Mouse (Mus musculus) MEL (cell line): ENCODE data around the gene Arhgef3.

Experiments used
- CTCF ChIP-seq, 3 experiments: IDR thresholded peaks in 2 of 3; conservative IDR thresholded peaks in 1 of 3; 2 replicates each; pipeline ENCODE4 v1.5.1; 2011 to 2012; ENCODE audit warnings: low read length in 3 of 3, low read depth in 2 of 3, mild to moderate bottlenecking in 2 of 3, improper control_type of control experiment in 1 of 3, inconsistent platforms in 1 of 3, mixed read lengths in 1 of 3, moderate library complexity in 1 of 3; ENCODE audit not compliant: control insufficient read depth in 1 of 3, insufficient read depth in 1 of 3, poor library complexity in 1 of 3, severe bottlenecking in 1 of 3
- E2F4 ChIP-seq: IDR thresholded peaks from 2 replicates; pipeline ENCODE4 v1.6.1; 2011; ENCODE audit warnings: low read depth, low read length, improper control_type of control experiment, borderline replicate concordance
- EP300 ChIP-seq, 2 experiments: IDR thresholded peaks; 2 replicates each; pipeline ENCODE4 v1.6.1; 2011; ENCODE audit warnings: improper control_type of control experiment in 2 of 2, low read length in 2 of 2, low read depth in 1 of 2, mild to moderate bottlenecking in 1 of 2
- GABPA ChIP-seq: IDR thresholded peaks from 2 replicates; pipeline ENCODE4 v1.6.1; 2012; ENCODE audit warnings: low read depth, mild to moderate bottlenecking, inconsistent platforms, low read length, improper control_type of control experiment, moderate library complexity
- MAX ChIP-seq: IDR thresholded peaks from 2 replicates; pipeline ENCODE4 v1.6.1; 2011; ENCODE audit warnings: low read length, improper control_type of control experiment
- POLR2A ChIP-seq, 2 experiments: IDR thresholded peaks; 2 replicates each; pipeline ENCODE4 v1.6.1; 2011 to 2012; ENCODE audit warnings: low read length in 2 of 2, mild to moderate bottlenecking in 2 of 2, control low read depth in 1 of 2, improper control_type of control experiment in 1 of 2, low read depth in 1 of 2, moderate library complexity in 1 of 2; ENCODE audit not compliant: control insufficient read depth in 1 of 2, insufficient read depth in 1 of 2, poor library complexity in 1 of 2
- SIN3A ChIP-seq: IDR thresholded peaks from 2 replicates; pipeline ENCODE4 v1.6.1; 2012; ENCODE audit warnings: low read length, improper control_type of control experiment, inconsistent platforms
- TAL1 ChIP-seq: IDR thresholded peaks from 2 replicates; pipeline ENCODE4 v1.6.1; 2012; ENCODE audit warnings: mild to moderate bottlenecking, inconsistent platforms, low read length, moderate library complexity, mixed read lengths
- TCF12 ChIP-seq: IDR thresholded peaks from 2 replicates; pipeline ENCODE4 v1.6.1; 2014; ENCODE audit warnings: low read depth, mild to moderate bottlenecking, inconsistent platforms, low read length, improper control_type of control experiment, moderate library complexity
- USF1 ChIP-seq: IDR thresholded peaks from 2 replicates; pipeline ENCODE4 v1.6.1; 2014; ENCODE audit warnings: low read depth, mild to moderate bottlenecking, inconsistent platforms, low read length, improper control_type of control experiment, moderate library complexity
- ZNF384 ChIP-seq: IDR thresholded peaks from 2 replicates; pipeline ENCODE4 v1.6.1; 2012; ENCODE audit warnings: low read depth, mild to moderate bottlenecking, inconsistent platforms, low read length, improper control_type of control experiment

DNA sequence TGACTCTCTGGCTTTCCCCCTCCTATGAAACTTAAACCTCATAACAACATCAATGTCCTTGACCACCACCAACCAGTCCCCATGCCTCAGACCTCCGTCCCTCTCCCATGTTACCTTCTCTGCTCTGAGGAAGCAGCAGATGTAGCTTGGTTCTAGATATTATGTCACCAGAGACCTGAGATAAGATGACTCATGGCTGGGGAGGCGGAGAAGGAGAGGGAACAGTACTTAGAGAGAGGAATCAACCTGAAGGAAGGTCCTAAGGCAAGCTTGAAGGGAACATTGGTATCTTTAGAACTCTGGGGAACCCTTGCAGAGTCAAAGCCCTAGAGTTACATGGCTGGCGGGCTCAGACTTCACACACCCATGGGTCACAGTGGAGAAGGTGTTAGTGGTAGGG, 25.3 kb downstream of the Arhgef3 start:
- TF ChIP-seq TCF12 (no peak), POLR2A (IDR thresholded peaks at IDR 0.05; ENCODE audit: control insufficient read depth in 1 of 2, insufficient read depth in 1 of 2, low read depth in 1 of 2, low read length in 2 of 2, poor library complexity in 1 of 2) (no peak), MAX (no peak), SIN3A (no peak), ZNF384 (no peak), CTCF (IDR thresholded peaks at IDR 0.05 in 2 of 3, conservative IDR thresholded peaks at IDR 0.05 in 1 of 3; ENCODE audit: control insufficient read depth in 1 of 3, insufficient read depth in 1 of 3, low read depth in 2 of 3, low read length in 3 of 3, poor library complexity in 1 of 3, severe bottlenecking in 1 of 3) (no peak), EP300 (IDR thresholded peaks at IDR 0.05; ENCODE audit: low read depth in 1 of 2, low read length in 2 of 2) (no peak), USF1 (no peak), E2F4 (no peak), TAL1 (no peak), GABPA (no peak)
